Mouse (Mus musculus): ENCODE results near the gene Fam71e1. TPM values are rescaled to one million over a fixed set of nuclear protein-coding genes. Genes with fewer than 3 reads are reported as not detected.
A peak's percentile ranks its signal among the peaks of the same experiment; 100 is the strongest.

The Fam71e1 gene
- total RNA-seq, 2 experiments from 2014 or later, result 6.2 to 6.8 TPM

DNA sequence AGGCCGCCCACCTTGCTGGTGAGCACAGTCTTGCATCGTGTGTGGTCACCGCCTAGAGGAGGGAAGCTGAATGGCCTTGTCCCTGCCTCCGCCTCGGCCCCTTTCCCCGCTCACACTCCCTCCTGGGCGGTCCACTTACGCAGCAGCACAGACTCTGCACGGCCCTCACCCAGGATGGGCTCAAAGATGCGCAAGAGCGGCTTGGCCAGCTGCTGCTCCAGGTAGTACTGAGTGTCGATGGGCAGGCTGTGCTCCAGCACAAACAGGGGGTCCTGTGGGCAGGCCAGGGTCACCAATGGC is 37.3 kb downstream of the Fam71e1 start:
- no peak for DNase-seq (ENCODE audit: low spot score in 2 of 2)

DNA sequence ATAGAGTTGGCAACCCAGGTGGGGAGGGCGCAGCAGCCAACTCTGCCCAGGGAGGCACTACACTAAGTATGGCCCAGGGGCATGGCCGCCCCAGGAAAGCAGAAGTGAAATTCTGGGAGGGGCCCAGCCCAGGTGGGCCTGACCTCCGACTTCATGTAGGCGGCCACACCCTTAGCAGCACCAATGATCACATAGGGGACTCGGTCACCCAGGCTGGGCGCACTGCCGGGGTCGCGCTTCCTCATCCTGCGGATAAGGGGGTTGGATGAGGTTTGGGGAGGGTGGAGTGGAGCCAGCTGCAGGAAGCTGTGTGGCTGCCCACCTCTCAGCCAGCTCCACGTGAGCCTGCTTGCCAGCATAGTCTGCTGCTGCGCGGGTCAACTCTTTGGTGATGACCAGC is 37.9 kb downstream of the Fam71e1 start:
- peak in 1 of 2 experiments; percentile 8 for DNase-seq (ENCODE audit: low spot score in 2 of 2)

- no peak for DNase-seq (ENCODE audit: low spot score in 2 of 2)
Measured at GRCm38 (mm10) chr7:44534656-44535441, 38.5 kb downstream of the Fam71e1 start.

DNA sequence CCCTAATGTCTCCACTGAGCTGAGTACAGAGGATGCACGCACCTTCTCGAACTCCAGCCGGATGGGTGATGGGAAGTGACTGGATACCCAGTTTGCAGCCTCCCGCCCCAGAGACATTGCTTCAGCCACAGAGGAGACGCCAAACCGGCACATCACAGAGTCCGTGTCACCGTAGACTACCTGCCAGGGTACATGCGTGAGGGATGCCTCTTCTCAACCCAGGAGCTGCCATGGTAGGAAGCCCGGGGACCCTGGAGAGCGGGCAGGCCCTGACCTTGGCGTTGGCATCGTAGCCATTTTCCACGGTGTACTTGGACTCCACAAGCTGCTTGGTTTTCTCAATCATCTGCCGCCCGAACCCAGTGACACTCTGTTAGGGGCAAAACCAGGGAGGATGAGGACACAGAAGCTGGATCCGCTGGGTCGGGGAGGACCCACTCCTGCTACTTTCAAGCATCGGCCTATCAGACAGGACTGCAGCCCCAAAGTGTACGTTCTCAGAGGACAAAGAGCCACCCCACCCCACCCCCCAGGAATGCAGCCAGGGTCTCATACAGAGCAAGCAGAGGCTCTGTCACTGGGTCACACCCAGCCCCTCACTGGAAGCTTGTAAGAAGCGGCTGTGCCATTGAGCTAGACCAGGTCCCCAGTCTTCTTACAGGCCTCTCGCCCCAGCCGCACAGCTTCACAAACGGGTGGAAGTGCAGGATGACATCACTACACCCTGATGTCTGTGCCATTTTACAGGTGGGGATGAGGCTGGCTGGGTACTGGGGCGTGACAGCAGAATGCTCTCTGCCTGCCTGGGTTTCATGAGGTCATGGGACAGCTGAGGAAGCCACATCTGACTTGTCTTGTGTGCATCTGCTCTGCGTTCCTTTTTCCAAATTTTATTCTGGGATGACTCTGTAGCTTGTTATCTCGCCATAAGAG is 39.5 kb downstream of the Fam71e1 start:
- DNase-seq (ENCODE audit: low spot score in 2 of 2), result no peak

GRCm38 (mm10) chr7:44536590-44536968 is 40.2 kb downstream of the Fam71e1 start:
- no peak for DNase-seq (ENCODE audit: low spot score in 2 of 2)

DNA sequence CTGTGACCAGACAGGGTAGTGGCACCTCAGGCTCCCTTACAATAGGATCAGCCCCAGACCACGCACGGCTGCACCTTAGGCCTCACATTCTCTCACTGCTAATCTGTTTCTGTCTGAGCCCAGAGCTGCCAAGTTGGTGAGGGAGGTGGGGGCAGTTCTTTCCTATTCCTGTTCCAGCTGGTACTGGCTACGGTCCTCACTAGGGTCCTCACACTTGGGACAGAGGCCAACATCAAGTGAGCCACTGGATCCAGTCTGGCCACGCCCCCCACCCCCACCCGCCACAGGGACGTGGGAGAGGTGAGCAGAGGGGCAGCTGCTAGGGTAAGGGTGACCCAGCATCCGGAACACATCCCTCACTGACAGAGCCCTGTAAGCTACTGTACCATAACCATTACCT is 40.6 kb downstream of the Fam71e1 start:
- no peak for DNase-seq (ENCODE audit: low spot score in 2 of 2)

GRCm38 (mm10) chr7:44537496-44537895 is 41.1 kb downstream of the Fam71e1 start:
- DNase-seq (ENCODE audit: low spot score in 2 of 2), result no peak

DNA sequence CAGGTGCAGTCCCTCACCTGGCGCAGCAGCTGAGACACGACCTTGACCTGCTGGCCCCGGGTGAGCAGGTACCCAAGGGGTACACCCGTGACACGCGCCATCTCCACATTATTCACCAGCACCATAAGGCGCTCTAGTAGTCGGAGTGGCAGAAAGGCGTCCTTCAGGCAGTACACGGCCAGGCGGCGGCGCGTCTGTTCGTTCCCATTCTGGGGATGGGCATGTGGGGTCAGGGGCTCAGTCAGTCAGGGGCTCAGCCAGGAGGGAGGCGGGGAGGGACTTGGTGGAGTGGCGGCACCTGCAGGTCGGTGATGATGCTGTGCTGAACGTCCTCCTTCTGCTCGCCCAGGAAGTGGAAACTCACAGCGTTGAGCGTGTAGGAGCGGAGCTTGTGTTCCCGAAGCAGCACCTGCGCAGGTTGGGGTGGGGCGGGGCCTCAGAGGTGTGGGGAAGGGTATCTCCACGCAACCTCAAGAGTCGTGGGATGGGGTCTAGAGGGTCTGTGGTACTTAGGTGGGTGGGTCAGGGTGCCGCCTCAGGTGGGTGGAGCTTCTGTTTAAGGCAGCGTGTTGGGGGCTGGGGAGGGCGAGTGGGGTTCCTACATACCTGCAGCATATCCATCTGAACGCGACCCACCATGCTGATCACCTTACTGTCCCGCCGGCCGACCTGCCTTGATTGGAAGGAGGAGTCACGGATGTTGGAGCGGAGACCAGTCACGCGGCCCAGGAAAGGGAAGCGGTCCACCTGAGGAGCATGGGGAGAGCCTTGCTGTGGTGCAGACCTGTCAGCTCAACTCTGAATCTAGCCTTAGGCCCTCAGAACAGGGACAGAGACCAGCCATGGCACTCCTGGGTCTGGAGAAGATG is 42.6 kb downstream of the Fam71e1 start:
- DNase-seq (ENCODE audit: low spot score in 2 of 2), result no peak

GRCm38 (mm10) chr7:44542555-44542954 is 46.2 kb downstream of the Fam71e1 start:
- no peak for DNase-seq (ENCODE audit: low spot score in 2 of 2)

GRCm38 (mm10) chr7:44543071-44543470 is 46.7 kb downstream of the Fam71e1 start:
- DNase-seq (ENCODE audit: low spot score in 2 of 2), result no peak

- no peak for DNase-seq (ENCODE audit: low spot score in 2 of 2)
Measured at GRCm38 (mm10) chr7:44546274-44546673, 49.9 kb downstream of the Fam71e1 start.

- no peak for DNase-seq (ENCODE audit: low spot score in 2 of 2)
Measured at GRCm38 (mm10) chr7:44547041-44547440, 50.7 kb downstream of the Fam71e1 start.

GRCm38 (mm10) chr7:44547725-44548124 is 51.3 kb downstream of the Fam71e1 start:
- no peak for DNase-seq (ENCODE audit: low spot score in 2 of 2)

DNA sequence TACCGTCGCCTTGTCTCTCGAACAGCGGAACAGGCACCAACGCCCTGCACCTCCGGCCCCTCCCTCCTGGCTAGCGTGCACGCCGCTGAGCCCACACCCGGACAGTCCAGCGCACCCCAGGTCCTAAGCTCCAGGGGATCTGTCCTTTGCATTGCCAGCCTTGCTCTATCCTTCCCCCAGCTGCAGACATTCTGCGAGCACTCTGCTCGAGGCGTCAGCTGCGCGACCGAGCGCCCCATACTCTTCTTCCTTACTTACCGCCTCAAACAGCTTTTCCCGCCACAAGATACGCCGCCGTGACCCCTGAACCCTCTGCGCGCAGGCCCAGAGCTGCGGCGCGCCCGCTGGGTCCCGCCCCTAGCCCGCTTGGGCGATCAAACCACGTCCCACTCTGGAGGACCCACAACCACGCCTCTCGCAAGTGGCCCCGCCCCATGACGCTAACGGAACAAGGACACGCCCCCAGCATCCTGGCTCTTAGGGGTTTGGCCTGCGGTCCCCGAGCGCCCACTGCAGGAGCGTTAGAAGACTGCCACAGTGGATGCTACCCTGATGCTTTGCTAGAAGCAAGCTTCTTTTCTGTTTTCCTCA is 52.2 kb downstream of the Fam71e1 start, which contains the start of gene Pold1:
Pold1 (minus strand) TSS at position 353 of the 591 bp plus-strand sequence.
- peak; percentile 98 to 100 for DNase-seq (ENCODE audit: low spot score in 2 of 2)

GRCm38 (mm10) chr7:44549621-44550408 is 53.4 kb downstream of the Fam71e1 start:
- DNase-seq (ENCODE audit: low spot score in 2 of 2), result no peak

DNA sequence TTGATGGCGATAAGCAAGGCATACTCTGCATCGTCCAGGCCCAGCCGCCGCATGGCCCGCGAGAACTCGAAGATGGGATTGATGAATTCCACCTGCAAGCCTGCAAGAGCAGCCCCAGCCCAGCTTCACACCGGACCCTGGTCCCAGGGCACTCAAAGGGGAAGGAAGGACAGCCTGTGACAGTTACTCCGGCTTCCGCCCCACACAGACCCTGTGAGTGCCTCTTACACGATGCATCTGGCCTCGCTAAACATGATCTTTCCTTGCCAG is 54.0 kb downstream of the Fam71e1 start:
- no peak for DNase-seq (ENCODE audit: low spot score in 2 of 2)

Data from gastrocnemius, postnatal 4 days (tissue).